Mouse (Mus musculus): ENCODE data around the gene Furin. TPM values are rescaled to one million over a fixed set of nuclear protein-coding genes. Genes with fewer than 3 reads are reported as not detected.
A peak's percentile ranks its signal among the peaks of the same experiment; 100 is the strongest.
"Not testable (repeated sequence)": the region's sequence is repeated elsewhere in the genome, so short reads cannot be mapped to it uniquely, and the experiment has no call there.

Furin gene
- total RNA-seq, 2 experiments from 2014 or later = 137 to 140 TPM

DNA sequence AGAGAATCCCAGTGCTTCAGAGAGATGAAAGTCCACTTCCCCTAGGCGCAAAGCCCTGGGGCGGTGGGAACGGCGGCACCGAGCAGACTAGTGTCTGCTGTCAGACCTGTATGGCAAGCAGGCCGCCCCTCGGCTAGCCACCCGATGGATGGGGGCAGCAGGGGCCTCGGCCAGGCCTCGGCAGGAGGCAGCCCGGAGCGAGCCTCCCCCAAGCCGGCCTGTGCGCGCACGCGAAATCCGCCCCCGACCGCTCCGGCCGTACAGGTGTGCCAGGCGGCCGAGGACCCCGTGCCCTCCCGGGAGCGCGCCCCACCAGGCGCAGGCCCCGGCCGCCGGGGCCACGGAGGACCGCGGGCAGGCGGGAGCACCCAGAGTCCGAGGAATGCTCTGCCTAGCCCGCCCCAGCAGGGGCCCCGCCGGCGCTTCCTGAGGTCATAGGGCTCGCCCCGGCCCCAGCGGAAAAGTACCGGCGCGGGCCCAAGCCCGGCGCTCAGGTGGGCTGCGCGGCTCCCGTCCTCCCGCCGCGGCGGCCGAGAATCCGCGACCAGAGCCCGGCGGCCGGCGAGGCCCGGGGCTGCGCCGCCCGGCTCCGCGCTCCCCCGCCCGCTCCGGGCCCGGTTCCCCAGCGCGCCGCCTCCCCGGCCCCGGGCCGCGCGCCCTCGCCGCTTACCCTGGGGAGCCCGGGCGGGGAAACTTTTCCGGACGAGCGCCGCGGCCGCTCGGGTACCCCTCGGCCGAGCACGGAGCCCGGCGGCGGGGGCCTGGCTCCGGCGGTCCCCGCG is 3.2 kb downstream of the Furin start:
- DNase-seq (ENCODE audit: low spot score in 2 of 2) = no peak

DNA sequence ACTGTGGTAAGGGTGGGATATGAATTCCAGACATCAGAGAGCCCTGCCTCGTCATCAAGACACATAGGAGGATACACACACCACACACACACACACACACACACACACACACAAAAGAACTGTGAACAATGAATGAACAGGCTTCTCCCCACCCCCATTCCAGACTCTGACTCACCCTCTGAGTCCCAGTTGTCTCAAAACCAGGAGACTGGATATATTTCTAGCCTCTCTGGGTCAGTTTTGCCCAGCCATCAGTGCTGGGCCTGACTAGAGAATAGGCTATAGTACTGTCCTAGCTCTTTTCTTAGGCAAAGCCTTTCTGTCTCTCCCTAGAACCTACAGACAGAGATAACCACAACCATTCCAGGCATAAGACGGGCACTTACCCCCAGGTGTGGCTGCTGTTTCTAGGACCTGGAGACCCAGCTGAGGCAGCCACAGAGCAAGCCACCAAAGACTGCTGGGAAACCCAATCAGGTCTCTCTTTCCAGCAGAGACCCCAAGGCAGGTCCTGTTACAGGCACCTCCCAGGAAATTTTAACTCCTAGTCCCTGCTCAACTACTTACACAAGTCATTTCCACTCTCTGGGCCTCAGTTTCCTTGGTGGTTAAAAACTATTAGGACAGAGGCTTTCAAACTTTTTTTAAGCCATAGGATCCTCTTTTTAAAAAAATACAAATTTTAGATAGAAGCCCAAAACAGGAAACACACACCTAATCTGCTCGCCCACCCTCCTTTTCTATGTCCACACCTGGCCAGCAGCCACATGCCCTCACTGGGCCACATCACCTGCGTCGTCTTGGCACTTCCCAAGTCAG is 4.0 kb downstream of the Furin start:
- DNase-seq (ENCODE audit: low spot score in 2 of 2) = no peak

DNA sequence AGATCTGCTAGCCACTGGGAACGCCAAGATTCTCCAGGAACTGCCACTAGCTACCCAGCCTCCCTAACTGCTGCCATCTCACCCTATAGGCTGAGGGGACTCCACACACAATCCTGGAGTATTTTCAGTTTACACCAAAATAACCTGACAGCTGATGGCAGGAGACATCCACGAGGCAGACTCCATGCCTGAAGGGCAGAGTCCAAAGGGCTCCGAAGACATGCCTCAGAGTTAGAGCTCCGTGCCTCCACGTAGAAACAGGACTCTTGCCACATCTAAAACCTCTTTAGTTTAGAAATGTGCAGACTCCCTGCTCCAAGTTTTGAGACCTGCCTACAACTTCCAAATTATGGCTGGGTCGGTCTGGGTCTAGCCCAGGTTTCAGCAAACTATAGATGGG is 4.7 kb downstream of the Furin start:
- DNase-seq (ENCODE audit: low spot score in 2 of 2) = no peak

DNA sequence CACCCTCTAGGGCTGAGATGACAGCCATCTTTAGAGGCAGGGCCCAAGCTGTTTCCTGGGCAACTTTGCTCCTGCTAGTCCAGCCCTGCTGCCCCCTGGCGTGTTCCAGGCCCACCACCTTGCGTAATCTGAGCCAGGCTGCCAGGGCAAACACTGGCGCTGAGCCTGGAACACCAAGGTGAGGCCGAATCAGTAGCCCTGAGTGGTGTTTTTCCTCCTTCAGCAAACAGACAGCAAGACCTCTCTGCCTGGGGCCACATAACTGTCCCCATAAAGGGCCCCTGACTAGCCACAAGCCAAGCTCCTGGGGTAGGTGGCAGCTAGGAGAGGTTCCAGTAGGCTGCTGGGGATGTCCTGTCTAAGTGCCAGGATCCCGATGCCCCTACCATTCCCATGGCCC is 5.1 kb downstream of the Furin start:
- DNase-seq (ENCODE audit: low spot score in 2 of 2) = no peak

DNA sequence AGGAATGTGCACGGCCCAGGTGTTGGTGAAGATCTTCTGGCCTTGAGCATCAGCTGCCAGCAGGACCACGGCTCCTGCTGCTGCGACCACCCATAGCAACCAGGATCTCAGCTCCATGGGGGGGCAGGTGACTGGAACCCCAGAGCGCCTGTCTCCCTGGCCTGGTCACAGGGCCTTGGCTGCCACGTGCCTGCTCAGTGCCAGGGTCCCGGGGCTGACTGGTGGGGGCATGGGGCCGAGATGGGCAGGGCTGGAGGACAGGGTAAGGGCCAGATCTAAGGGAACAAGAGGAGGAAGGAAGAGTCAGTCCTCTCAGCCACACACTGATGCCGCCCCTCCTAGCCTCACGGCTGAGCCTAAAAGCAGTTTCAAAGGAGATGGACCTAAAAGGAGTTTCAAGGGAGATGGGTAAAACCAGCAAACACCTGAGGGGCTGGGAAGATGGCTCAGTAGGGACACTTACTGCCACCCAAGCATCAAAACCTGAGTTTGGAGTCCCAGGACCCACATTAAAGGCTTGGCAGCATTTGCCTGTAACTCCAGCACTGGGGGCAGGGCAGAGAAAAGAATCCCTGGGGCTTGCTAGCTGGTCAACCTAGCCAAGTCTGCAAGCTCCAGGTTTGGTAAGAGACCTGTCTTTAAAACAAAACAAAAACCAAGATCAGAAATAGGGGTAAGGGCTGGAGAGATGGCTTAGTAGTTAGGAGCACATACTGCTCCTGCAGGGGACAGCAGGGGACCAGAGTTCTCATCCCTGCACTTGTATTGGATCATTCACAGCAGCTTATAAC is 6.4 kb downstream of the Furin start:
- no peak for DNase-seq (ENCODE audit: low spot score in 2 of 2)

DNA sequence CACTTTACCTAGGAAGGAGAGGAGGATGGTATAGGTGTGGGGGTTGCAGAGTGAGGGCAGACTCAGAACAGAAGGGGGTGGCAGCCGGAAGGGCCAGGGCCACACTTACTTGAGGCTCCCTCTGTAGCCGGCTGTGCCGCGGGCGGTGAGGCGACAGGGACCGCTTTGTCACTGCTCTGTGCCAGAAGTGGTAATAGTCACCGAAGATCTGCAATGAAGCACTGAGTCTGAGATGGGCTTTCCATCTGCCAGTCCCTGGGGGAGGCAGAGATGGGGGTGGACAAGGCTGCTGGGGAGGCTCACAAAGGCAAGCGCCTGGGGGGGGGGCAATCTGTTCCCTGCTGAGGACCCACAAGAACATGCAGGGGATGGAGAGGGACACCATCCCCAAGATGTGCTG is 7.2 kb downstream of the Furin start:
- DNase-seq (ENCODE audit: low spot score in 2 of 2) = no peak

DNA sequence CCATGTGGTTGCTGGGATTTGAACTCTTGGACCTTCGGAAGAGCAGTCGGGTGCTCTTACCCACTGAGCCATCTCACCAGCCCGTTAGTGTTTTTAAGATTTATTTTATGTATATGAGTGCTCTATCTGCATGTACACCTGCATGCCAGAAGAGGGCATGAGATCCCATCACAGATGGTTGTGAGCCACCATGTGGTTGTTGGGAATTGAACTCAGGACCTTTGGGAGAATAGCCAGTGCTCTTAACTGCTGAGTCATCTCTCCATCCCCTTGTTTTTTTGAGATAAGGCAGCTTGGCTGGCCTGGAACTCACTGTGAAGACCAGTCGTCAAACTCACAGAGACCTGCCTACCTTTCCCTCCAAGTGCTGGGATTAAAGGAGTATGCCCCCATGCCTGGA is 8.8 kb downstream of the Furin start:
- DNase-seq (ENCODE audit: low spot score in 2 of 2) = not testable (repeated sequence)

DNA sequence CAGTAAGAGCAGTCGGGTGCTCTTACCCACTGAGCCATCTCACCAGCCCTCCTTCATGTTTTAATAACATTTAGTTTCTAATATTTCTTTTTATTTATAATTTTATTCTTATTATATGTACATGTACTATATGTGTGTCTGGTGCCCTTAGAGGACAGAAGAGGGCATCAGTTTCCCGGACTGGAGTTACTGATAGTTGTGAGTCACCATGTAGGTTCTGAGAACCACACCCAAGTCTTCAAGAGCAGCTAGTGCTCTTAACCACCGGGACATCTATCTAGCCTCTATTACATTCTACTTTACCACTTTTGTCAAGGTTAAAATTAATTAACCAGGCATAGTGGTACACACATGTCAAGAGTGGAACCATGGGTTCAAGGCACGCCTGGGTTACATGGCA is 10.6 kb downstream of the Furin start:
- DNase-seq (ENCODE audit: low spot score in 2 of 2) = no peak

DNA sequence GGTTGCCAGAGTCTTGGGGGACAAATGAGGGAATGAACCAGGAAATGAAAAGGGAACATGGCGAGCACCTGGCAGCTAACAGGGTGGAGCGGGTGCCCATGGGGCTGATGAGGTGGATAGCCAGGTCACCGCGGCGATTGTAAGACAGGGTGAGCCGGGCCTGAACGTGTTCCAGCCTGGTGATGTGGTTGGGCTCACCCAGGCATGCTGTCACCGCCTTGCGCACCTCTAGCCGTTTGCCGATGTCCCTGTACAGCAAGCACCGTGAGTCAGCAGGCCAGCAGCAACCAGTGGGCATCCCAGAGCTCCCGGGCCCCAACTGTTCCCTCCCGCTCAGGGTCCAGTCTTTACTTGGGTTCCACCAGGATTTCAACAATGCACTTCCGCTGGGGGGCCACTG is 13.1 kb downstream of the Furin start:
- no peak for DNase-seq (ENCODE audit: low spot score in 2 of 2)

DNA sequence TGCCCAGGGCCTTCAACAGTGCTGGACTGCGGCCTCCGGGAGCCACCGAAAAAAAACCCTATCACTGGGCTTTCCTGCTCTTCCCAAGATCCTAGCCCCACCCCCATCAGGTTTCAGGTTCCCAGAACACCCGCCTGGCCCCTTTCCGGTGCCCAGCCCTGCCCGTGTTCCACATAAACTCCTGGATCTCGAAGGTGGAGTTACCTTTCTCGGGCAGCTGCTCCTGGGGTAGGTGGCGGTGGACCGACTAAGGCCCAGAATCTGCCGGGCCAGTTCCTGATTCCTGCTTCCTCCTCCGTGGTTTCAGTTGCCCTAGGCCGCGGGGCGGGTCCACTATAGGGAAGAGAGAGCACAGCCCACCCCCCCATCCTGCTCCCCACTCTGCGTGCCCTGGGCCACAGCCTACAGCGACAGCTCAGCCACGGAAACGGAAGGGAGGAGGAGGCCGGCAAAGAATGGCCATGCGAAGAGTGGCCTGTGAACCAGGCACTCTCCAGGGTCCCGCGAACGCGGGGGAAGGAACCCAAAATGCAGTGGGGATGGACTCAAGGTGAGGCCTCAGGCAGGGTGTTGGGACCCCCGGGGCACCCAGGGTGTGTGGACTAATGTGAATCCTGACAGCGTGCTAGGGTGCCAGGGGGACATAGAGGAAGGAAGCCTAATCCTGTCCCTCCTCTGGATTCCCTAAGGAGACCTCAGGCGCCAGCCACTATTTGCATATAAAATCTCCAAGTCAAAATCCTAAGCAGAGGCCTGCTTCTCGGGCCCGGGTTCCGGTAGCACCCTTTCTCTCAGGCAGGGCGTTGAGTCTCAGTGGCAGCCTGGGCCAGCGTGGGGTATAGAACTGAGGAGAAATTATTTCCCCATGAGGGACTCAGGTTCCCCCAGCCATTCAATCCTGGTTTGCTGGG is 17.3 kb downstream of the Furin start, which contains the start of gene Fes:
Gene Fes, minus strand, starts transcription at position 314 of the 911 bp plus-strand sequence.
- DNase-seq (ENCODE audit: low spot score in 2 of 2) = peak in 1 of 2 experiments; percentile 47

DNA sequence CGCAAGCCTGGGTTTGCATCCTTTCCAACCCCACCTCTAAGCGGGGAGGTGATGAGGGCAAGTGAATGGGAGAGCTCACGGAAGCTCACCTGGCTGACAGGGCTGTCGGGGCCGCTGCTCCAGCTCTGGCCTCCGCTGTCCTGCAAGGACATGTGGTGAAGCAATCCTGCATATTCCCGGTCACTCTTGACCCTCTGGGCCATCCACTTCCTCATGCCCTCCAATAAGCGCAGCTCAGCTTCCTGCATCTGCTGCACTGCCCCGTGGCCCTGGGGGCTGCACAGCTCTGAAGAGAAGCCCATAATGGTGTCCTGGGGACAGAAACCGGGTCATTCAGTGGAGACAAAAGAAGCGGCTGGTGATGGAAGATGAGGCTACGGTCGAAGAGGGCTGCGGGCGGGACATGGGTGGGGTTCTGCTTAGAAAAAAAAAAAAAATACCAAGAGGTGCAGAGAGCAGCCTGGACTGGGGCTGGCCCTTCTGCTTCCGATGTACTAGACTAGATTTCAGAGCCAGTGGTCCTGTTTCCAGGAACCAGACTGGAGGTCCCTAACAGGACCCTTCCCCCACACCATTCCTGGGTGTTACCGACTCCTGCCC is 18.1 kb downstream of the Furin start:
- DNase-seq (ENCODE audit: low spot score in 2 of 2) = no peak

DNA sequence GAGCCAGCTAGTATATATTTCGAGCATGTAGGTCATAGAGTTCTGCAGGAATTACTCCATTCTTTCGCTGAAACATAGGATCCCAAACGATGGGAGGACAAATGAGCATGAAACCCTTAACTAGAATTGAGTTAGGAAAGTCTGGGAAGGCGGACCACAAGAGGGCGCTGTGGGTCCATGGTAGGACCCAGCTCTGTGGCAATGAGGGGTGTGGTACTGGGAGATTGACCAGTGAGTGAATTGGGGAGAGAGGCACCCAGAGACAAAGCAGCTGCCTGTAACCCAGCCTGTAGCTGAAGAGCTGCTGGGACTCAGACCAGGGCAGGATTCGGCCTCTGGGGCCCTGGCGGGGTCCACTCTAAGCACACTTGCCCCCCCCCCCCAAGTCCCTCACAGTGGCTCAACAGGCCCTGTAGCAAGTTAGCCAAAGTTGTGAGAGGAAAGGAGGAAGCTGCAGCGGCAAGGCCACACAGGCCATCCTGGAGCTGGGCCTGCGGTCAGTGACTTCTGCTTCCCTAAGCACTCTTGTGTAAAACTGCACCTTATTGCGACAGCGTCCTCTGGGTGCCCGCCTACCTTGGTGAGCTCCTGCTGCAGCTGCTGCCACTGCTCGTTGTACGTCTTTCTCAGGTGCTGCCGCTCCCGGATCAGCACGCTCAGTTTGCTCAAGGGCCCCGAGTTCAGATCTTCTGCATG is 18.9 kb downstream of the Furin start:
- peak; percentile 75 to 82 for DNase-seq (ENCODE audit: low spot score in 2 of 2)

DNA sequence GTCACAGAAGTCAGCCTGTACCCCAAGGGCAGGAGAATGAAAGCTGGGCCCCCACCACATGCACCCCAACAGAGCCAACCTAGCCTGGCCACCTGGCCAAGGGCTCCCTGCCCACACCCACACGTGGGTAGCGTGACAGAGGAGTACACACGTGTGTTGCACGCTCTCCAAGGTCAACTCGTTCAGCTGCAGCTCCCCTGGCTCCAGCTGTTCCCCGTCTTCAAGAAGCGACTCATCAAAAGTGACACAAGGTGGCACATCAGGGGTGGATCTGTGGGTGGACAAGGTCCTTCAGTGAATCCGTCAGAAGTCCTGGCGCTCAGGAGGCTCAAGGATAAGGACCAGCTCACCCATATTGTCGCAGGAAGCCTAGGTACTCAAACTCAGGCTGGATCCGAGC is 22.3 kb downstream of the Furin start:
- no peak for DNase-seq (ENCODE audit: low spot score in 2 of 2)

DNA sequence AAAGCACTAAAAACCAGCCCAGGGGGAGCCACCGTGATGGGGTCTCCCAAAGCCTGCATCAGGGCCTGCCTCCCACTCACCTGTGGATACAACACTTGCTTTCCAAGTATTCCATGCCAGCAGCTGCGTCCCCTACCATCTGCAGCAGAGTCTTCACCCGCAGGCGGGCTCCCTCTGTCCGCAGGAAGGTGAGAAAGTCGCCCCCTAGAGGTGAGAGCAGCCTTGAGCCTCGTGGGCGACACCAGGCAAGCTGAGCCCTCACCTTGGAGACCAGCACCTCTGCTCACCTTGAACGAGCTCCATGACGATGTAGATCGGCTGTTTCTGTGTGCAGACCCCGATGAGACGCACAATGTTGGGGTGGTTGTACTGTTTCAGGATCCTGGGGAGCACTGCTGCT is 25.7 kb downstream of the Furin start:
- DNase-seq (ENCODE audit: low spot score in 2 of 2) = no peak

DNA sequence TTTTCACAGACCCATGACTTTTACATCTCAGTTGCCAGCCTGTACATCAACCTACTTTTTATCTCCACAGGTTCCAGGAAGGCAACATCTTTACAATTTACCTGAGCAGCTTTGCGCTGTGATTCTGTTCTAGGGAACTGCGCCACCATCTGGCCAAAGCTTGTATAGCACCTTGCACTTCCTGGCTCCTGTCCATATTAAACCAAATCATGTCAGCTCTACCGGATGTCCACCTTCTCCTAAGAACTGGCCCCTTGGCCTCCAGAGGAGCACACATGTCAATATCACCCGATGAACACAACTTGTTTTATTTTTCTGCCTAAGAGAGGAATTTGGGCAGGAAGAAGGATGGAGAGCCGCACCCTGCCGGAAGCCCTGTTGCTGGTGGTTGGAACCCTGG is 27.8 kb downstream of the Furin start:
- DNase-seq (ENCODE audit: low spot score in 2 of 2) = peak in 1 of 2 experiments; percentile 58

DNA sequence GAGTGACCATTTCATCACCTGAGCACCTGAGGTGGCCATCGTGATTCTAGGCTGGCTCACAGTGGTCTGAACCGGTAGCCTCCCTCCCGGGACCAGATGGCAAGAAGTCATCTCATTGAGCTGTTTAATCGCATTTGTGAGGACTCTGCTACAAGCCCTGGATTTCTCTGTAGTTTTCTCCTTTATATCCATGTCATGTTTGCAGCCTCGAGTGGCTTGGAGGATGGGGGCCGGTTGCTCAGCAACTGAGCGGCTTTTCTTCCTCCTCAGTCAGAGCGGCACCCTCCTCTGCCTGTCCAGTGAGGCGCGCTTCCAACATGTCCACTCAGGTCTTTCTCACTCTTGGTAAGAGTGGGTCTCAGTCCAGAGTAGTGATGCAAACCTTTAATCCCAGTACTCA is 29.0 kb downstream of the Furin start:
- DNase-seq (ENCODE audit: low spot score in 2 of 2) = no peak

DNA sequence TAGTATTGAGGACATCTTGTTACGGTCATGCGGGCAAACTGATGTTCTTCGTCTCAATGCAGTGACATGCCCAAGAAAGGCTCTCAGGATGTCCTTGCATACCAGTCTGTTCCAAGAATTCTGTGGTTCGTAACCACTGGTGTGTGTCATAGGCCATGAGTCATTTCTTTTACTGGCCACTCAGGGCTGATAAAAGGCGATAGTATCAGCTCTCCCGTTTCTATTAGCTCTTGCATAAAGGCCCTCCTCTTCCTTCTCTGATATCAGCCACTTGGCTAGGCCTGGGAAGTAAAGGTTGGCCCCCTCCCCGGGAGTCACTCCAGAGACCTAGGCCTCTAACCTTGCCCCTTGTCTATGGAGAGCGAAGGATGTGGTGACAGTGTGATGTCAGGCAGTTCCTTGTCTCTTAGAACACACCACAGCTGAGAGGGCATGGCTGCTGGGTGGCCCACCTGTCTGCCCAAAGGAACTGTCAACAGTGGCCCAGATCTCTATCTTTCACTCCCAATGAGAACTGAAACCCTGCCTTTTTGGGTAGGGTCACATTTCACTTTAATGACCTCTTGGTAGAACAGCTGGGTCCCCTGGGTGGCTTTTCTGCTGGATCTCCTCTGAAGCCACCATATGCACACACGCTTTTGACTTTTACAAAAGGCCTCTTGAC is 29.7 kb downstream of the Furin start:
- DNase-seq (ENCODE audit: low spot score in 2 of 2) = no peak

DNA sequence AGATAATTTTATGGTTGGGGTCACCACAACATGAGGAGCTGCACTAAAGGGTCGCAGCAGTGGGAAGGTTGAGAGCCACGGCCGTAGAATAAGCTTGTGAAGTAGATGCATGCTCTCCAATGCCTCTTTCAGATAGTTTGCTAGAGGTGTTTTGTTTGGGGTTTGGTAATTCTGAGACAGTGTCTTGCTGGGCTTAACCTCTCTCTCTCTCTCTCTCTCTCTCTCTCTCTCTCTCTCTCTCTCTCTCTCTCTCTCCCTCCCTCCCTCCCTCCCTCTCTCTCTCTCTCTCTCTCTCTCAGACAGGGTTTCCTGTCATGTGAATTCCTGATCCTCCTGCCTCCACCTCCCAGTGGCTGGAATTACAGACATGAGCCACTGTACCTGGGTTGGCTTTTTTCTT is 30.5 kb downstream of the Furin start:
- no peak for DNase-seq (ENCODE audit: low spot score in 2 of 2)

DNA sequence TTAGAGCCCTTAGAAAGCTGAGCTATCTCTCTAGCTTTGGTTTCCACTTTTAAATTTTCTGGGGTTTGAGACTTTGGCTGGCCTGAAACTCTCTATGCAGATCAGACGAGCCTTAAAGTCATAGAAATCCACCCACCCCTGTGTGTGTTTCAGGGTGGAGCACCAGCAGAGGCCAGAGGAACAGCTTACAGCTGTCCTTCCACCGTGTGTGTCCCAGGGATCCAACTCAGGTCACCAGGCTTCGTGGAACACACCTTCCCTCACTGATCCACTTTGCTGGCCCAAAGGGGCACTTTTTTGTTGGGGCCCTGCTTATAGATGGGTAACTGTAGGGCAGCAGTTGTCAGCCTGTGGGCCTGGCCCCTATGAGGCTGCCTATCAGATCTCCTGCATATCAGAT is 31.0 kb downstream of the Furin start:
- DNase-seq (ENCODE audit: low spot score in 2 of 2) = no peak

Data from adrenal gland, postnatal 4 days (tissue).